Mouse (Mus musculus) Muller cell, postnatal 12 days (primary cell): ENCODE measurements around the gene Snrpg.
A peak's percentile ranks its signal among the peaks of the same experiment; 100 is the strongest.
"Not testable (repeated sequence)": the region's sequence is repeated elsewhere in the genome, so short reads cannot be mapped to it uniquely, and the experiment has no call there.

Experiments
- DNase-seq: peaks from one replicate; pipeline ENCODE4 v3.0.0-alpha.2; 2015; ENCODE audit errors: inconsistent ontology term

Snrpg gene

DNA sequence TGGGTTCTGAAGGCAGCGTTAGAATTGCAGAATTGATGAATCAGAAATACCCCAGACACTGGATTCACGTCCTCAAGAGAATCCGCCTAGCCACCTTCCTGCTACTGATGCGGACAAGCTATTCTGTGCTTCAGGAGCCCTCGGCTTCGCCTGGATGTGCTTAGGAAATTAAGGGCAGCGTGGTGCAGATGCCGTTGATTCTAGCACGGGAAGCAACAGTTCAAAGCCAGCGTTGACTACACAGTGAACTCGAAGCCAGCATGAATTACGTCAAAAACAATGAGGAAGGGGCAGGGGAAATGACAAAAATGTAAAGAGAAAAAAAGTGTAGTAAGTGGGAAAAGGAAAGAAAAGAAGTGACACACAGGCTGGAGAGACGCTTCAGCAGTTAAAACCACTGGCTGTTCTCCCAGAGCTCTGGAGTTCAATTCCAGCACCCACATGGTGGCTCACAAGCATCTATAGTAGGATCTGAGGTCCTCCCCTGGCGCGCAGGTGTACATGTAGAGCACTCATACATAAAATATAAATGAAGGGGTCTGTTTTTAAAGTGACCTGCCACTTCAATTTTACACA lies at the start of gene Snrpg:
Snrpg (plus strand) TSS at position 541 of the 576 bp plus-strand sequence.
- DNase-seq = no peak

DNA sequence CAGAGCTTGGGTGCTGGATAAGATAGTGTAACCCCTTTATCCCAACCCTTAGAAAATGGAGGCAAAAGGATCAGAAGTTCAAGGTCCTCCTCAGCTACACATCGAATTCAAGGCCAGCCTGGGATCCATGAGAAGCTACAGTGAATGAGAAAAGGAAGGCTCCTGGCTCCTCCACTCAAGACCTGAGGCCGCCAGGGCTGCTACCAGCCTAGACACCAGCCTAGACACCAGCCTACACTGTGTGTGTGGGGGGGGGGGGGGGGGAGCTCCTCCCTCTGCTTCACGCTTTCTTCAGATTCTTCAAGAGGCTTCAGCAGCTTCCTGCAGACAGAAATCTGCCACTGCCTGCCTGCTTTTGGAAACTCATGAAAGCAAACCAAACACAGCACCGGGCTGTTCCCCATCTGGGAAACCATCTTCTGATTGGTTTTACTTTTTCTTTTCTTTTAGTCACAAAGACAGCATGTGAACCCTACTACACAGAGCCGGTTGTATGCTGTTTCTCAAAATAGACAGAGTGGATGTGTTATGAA lies 49.0 kb upstream of the Snrpg start:
- no peak for DNase-seq

DNA sequence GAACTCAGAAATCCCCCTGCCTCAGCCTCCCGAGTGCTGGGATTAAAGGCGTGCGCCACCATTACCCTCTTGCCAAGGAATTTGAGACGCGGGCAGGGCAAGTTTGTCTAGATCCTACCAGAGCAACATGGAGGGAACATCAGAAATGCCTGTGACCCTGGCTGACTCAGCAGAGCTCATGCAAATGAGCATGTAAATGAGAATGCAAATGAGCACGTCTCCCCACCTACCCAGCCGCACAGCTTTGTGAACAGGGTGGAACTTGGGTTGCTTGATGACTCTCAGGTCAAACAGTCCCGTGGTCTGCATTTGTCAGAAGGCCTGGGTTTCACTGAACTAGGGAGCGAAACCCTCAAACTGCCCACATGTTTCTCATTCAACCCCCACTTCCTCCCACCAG lies 48.1 kb upstream of the Snrpg start:
- DNase-seq = no peak

DNA sequence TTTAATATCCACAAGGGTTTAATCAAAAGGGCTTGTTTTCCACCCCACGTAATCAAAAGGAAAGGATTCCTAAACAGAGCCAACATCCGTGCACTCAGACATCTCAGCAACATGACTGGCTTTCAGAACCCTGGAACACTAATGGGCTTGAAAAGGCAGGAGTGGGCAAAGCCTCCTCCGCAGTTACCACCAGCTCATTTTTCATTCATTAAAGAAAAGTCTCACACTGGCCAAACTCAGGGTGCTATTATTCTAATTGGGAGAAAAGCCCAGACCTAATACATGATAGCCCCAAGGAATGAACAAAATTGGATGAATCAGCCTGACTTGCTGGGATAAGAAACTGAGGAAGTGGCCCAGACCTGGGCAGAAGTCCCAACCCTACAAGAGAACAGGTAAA lies 46.7 kb upstream of the Snrpg start:
- peak; percentile 94 for DNase-seq

DNA sequence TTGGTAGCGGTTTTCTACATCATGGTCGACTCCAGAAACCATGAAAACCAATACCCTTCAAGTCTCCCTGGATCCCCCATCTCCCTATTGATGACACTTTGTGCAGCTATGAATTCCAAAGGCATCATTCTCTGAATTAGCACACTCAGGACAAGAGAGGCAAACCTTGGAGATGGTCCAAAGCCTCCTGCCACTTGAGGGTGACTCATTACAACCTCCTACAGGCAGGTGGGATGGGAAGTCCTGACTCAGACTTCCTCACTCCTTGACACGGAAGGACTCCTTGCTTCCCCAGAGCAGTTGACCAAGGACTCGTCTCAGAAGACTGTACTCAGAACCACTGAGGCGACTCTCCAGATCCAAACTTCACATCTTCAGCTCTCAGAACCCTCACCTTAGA lies 45.5 kb upstream of the Snrpg start:
- peak; percentile 75 for DNase-seq

DNA sequence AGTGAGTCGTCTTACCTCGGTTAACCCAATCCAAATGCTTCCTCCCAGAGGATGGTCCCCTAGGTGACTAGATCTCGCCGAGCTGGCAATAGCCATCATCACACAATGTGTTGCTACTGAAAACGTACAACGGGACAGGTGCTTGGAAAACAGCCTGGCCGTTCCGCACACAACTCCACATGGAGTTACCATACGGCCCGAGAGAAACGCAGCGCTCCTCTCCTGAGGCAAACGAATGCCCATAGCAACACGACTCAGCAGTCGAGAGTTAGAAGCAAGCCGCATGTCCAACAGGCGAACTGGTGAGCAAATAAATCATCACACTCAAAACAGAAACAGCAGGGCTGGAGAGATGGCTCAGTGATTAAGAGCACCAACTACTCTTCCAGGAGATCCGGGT lies 44.2 kb upstream of the Snrpg start:
- DNase-seq = no peak

DNA sequence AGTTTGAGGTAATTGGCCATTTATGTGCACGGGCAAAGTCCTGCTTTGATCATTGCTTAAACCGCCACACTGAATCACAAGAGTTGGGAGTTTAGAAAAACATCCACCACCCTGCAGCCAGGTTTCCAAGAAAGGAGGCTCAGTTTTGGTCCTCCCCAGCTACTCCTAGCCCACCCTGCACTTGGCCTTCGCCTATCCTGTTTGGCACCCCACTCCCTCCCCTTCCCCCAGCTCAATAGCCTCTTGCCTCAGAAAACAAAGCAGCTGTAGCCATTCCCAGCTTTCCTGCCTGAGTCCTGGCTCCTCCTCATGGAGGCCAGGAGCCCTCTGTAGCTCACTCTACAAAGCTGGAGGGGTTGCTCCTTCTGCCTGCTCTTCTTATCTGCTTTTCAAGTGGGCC lies 42.7 kb upstream of the Snrpg start:
- DNase-seq = no peak

DNA sequence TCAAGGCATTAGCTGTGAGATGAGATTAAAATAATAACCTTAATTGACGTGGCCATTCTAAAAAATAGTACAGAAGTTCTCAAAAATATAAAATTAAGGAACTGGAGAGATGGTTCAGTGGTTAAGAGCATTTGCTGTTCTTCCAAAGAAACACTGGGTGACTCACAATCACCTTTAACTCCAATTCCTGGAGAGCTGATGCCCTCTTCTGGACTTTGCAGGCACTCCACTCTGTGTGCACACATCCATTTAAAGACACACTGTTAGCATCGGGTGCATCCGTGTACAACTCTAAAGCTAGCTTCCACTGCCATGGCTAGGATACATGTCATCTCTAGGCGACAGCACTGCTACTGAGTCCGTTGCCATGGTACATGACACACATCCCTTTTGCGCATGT lies 41.2 kb upstream of the Snrpg start:
- DNase-seq = no peak

DNA sequence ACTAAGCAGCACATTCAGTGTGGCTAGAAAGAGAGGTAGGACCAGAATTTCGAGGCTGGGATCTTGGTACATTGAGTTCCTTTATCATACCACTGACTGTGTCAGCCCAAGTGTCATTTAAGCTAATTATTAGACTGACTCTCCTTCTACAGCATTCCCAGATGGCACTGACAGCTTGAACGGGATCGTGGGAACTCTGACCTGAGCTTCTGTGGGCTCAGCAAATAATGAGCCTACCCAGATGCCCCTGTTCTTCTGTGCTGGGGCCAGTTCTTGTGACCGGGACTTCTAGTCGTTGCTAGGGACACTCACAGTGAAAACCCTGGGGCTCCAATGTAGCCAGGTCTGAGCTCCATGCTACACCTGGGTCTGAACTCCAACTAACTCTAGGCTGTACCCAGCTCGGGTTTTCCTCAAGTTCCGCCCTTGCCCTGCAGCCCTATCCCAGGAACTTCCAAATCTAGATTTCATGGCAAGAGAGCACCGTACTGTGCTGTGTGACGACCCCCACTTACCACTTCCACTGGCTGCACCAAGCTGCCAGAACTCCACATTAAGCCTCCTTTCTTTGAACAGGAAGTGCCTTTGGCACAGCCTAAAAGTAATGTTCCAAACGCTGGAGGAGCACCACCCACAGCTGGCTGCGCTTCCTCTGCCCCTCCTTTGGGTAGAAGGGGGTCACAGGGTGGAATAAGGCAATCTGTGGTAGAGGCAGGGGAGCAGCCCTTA lies 35.8 kb upstream of the Snrpg start:
- no peak for DNase-seq

DNA sequence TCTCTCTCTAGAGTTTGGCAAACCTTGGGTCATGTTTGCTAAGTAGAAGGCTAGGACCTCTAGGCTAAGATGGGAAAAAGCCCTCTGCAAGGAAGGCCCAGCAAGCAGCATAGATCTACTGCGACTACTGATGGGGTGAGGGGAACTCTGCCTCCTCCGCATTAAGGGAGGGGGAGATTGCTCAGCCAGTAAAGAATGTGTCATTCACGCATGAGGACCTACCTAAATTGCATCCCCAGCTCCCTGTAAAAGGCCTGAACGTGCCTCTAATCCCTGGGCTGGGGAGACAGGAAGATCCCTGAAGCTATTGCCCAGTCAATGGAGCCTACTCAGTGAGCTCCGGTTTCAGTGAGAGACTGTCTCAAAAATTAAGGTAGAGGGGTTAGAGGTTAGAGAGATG lies 35.2 kb upstream of the Snrpg start:
- no peak for DNase-seq

DNA sequence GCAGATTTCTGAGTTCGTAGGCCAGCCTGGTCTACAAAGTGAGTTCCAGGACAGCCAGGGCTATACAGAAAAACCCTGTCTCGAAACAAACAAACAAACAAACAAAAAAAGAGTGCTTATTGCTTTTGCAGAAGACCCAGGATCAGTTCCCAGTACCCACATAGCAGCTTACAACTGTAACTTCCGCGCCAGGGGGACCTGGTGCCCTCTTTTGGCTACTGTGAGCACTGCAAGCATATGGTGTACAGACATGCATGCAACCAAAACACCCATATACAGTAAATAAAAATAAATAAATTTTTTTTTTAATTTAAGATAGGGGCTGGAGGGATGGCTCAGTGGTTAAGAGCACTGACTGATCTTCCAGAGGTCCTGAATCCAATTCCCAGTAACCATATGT lies 34.8 kb upstream of the Snrpg start:
- not testable (repeated sequence) for DNase-seq

DNA sequence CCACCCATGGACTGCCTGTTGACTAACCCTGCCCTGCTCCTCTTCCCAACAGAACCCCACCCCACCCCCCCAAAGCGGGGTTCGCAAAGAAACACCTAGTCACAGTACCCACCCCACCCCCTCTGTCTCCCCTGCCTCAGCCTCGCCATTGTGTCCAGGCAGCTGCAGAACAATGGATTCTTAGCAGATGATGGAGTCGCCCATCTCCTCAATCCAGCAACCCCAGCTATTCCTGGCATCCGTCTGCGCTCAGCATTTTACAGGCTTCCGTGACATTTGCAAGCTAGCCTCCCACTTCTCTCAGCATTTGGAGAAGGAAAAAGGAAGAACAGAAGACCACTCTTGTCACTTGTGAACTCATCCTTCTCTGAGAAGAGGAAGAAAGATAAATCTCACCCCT lies 27.4 kb upstream of the Snrpg start:
- DNase-seq = peak; percentile 58

DNA sequence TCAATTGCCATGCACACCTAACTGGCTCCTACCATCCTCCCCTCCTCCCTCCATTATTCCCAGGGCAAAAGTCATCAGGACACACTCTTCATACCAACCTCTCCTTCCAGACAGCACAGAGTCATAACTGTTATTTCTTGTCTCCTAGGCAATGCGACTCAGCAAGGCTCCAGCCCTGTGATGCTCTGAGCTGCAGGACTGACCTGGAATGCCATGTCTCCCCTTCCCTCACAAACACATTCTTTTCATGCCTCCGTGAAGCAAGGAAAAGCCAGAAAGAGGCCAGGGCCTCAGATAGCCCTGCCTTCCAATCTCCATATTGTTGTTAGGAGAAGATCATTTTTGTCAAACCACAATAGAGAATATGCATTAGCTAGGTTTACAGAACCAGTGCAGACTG lies 25.0 kb upstream of the Snrpg start:
- peak; percentile 73 for DNase-seq

DNA sequence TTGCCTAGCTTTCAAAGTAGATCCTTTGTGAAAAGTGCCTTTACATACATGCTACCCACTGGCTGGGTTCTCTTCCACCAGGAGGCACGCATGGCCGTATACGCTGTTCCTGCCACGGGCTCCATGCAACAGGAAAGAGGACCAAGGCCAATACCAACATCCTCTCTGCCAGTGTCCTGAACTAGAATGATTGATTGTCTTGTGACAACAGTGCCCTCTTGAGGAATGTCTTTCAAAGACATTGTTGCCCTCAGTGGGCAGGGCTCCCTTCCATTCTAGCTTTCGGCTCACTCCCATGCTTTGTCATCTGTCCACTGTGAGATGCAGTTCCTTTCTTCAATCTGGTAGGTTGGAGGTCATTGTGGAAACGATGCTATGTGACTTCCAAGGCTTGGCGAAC lies 21.8 kb upstream of the Snrpg start:
- DNase-seq = peak; percentile 53

DNA sequence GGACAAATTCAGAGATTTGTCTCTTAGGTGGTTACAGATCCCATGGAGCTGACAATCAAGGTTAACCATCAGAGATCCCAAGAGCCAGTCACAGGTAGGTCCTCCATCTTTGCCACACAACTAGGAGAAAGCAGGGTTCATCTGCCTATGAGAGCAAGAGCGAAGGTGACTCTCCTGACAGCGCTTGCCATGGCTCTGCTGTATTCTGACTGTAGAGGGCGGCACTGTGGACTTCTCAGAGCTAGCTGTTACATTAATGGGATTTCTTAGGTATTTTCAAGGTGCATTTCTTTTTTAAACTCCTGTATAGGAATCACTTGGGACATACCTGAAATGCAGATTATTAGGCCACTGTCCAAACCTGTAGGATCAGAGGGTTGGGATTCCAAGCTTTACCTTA lies 16.2 kb upstream of the Snrpg start:
- no peak for DNase-seq

DNA sequence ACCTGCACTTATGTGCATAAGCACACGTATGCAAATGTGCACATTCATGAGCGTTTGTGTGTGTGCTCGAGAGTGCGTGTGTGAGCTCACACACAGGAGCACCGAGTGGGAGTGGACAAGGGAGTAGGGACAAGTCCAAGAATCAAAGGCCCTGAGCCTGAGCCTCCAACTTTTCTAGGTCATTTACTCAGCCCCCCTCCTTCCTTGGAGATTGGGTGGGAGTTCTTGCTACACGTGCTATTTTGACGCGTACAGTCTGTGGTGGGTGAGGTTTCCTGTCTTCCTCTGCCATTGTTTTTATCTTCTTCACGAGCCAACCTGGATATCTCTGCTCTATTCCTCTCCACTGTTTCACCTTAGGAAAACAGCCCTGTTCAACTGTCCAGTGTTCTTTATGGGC lies 14.1 kb upstream of the Snrpg start:
- no peak for DNase-seq

DNA sequence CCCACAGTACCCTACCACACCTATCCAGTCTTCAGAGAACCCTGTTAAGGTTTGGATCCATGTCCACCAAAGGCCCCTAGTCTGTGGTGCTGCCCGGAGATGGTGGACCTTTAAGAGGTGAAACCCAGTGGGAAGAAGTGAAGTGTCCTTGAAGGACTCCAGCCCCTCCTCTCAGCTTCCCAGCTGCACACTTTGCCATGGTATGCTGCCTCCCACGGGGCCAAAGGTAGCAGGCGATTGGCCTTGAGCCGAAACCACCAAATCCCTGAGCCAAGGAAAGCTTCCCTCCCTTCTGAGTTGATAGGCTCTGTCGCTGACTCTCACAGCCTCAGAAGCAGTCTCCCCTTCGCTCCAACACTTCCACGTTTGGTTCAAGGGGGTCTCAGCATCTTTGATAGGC lies 10.4 kb upstream of the Snrpg start:
- no peak for DNase-seq

DNA sequence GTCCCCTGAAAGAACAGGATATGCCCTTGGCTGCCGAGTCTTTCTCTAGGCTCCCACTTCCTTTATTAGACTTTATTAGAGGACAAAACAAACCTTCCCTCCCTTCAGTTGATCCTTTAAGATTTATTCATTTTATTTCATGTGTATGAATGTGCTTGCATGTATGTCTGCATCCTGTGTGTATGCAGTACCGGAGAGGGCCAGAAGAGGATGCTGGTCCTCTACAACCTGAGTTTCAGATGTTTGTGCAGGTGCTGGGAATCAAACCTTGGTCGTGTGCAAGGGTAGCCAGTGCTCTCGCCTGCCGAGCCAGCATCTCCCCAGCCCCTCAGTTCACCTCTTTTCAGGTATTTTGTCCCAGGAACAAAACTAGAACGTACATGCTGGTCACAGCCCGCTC lies 9.7 kb upstream of the Snrpg start:
- DNase-seq = no peak

DNA sequence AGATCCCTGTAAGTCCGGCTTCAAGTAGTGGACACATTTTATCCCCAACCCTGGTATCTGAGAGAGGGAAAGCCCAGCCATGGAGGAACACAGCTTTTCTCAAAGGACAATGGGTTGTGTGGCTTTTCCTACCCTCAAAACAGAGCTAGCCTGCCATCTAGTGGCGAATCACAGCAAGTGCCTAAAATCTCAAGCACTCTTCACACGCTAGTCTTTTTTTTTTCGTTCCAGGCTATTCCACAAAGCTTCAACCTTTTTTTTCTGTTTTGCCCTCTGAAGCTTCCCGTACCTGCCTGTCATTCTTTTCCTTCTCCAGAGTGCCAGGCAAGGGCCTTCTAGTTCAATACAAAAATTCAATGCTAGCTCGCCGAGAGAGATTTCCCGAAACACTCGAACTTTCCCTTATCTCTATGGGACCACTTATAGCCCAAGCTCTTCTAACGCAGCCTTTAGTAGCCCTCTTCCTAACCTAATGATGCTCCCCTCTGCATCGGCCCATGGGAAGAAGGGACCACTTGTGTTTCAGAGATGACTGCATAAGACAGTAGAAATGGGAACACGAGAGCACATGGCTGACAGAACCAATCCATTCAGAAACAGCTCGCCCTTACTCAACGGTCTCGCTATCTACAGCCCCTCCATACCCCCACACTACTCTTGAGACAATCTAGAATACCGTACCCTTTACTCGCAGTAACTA lies 6.5 kb upstream of the Snrpg start:
- peak; percentile 76 for DNase-seq

DNA sequence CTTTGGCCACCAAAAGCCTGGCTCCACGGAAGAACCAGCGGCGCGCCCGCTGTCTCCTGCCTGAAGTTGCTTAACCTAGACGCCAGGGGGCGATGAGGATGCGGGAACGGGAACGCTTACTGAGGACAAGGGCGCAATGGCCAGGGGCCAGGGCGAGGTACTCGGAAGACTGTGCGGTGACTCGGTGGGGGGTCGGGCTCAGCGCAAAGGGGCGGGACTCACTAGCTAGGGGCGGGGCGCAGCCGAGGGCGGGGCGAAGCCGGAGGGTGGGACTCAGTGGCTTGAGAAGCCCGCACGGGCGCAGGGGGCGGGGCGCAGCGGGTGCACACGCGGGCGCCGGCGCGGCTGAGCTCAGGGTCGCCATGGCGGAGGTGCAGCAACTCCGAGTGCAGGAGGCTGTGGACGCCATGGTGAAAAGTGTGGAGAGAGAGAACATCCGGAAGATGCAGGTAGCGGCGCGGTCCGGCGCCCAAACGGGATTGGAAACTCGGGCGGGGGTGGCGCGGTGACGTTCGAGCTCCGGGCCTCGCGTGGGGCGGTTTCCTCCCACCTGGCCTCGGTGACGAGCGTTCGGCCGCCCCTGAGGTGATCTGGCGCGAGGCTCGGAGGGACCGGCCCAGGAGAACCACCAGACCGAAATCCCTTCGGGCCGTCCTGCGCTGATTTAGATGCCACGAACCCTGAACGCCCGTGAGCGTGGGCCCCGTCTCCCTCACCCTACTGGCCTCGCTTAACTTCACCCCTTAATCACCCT lies 5.6 kb upstream of the Snrpg start, which contains the start of gene Fam136a:
Fam136a (plus strand) TSS at position 276 of the 754 bp plus-strand sequence.
- DNase-seq = peak; percentile 99

DNA sequence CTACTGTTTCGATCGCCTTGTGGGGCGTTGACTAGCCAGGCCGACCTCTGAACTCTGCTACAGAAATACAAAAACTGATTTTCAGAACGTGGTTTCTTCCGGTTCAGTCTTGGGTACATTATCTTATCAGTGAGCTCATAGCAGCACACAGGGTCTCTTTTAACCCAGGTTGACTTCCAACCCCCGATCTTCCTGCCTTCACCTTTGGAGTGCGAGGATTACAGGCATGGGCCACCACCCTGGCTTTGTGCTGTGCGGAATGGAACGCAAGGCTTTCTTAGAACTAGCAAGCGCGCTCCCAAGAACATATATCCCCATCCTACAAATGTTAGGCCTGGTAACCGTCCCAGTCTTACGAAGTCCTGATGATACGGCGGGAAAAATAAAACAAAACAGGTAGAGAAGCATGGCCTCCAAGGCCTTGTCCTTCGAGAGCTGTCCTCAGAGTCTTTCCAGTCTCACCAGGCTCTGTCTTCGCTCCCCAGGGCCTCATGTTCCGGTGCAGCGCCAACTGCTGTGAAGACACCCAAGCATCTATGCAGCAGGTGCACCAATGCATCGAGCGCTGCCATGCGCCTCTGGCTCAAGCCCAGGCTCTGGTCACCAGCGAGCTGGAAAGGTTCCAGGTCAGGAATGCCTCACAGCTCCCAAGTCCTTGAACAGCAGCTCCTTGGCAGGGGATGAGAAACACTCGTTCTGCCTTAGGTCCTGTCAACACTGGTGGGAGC lies 4.8 kb upstream of the Snrpg start:
- no peak for DNase-seq
